Mouse (Mus musculus): ENCODE measurements around the gene Nthl1.

Nthl1 gene

GRCm38 (mm10) chr17:24632167-24632812 is at the start of gene Nthl1, which contains the start of gene Tsc2:
Nthl1 (plus strand) TSS chr17:24632680.
Tsc2 (minus strand) TSS chr17:24632630.
- peak; percentile 83 to 90 for DNase-seq

DNA sequence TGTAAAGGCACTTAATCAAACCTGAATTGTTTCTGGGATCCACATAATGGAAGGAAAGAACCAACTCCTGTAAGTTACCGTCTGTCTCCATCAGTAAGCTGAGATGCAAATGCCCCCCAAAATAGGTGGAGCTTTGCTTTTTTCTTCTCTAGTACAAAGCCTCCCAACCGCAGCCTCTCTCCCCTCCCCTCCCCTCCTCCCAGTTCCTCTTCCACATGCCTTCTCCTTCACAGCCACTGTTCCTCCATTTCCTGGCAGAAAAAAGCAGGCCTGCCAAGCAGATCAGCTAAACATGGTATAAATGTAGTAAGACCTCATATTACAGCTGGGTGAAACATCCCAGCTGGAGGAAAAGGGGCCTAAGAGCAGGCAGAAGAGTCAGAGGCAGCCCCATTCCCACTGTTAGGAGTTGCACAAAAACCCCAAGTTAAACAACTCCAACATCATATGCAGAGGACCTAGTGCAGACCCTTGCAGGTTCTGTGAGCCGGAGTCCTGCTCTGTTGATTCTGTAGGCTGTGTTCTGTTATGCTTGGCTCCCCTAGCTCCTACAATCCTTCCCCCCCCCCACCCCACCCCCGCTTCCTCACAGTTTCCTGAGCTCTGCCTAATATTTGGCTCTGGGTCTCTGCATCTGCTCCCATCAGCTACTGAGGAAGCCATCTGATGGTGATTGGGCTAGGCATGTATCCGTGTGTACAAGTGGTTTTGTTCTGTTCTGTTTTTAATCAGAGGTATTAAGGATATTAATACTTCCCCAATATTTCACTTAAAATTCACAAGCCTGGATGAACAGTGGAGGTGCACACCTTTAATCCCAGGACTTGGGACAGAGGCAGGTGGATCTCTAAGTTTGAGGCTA is 48.6 kb upstream of the Nthl1 start:
- no peak for DNase-seq

GRCm38 (mm10) chr17:24584520-24584919 is 48.0 kb upstream of the Nthl1 start:
- no peak for DNase-seq

GRCm38 (mm10) chr17:24586532-24586931 is 45.9 kb upstream of the Nthl1 start:
- DNase-seq, result no peak

DNA sequence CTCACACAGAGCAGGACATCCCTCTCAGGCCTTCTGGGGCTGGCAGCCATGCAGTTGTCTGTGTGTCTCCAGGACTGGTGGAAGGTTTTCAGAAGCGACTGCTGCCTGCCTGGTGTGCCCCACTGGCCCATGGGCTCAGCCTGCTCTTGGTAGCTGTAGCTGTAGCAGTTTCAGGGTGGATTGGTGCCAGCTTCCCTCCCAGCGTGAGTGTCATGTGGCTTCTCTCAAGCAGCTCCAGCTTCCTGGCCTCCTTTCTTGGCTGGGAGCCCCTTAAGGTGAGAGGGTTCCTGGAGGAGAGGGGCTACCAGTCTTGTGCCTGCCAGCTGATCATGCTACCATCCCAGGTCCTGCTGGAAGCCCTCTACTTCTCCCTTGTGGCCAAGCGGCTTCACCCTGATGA is 41.5 kb upstream of the Nthl1 start:
- DNase-seq, result no peak

- no peak for DNase-seq
Observed at GRCm38 (mm10) chr17:24591695-24592094, 40.8 kb upstream of the Nthl1 start.

DNA sequence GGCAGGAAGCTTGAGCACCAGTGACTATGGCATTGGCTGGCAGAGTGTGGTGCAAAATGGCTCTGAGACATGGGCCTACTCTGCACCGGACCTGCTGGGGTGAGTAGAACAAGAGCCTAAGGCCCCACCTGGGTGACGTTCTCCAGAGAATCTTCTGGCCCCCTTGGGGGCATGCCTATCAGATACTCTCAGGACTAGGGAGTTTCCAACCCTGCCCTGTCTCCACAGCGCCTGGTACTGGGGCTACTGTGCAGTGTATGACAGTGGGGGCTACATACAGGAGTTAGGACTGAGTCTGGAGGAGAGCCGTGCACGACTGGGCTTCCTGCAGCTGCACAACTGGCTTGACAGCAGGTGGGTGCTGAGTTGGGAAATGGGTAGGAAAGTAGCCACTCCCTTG is 39.2 kb upstream of the Nthl1 start:
- no peak for DNase-seq

GRCm38 (mm10) chr17:24593992-24594890 is 38.2 kb upstream of the Nthl1 start:
- DNase-seq, result no peak

GRCm38 (mm10) chr17:24595126-24596072 is 37.1 kb upstream of the Nthl1 start:
- no peak for DNase-seq

DNA sequence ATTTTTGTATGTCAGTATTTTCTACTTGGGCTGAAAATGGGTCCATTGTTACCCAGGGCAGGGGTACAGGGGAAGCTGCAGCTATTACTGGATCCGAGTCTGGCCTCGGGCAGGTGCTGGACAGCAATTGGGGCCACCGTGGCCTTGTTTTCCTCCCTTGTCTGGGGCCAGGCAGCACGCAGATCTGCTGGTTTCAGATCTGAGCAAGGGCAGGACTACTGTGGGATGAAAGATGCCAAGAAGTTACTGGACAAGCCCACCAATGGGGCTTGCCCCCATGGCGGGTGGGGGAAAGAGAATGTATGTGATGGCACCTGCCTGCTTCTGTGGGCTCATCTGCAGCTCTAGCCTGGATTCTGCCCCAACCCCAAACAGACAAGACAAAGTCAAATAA is 36.4 kb upstream of the Nthl1 start:
- no peak for DNase-seq

- DNase-seq, result no peak
Observed at GRCm38 (mm10) chr17:24596471-24597183, 35.9 kb upstream of the Nthl1 start.

GRCm38 (mm10) chr17:24597989-24598388 is 34.5 kb upstream of the Nthl1 start:
- no peak for DNase-seq

DNA sequence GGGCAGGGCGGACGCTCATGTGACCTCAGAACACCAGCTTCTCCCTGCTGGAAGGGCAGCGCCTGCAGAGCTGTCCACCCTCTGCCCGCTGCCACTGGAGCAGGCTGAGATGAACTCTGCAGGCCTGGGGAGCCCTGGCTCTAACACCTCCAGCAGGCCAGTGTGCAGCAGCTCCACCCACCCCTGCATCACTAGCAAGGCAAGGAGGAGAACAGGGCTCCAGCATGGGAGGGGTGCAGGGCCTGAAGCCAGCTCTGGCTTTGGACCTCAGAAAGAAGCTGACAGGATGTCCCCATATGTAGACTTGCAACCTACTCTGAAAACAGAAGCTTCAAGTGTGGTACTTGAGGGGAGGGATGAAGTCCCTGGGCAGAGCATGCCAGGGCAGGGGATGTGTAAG is 32.0 kb upstream of the Nthl1 start:
- no peak for DNase-seq

GRCm38 (mm10) chr17:24603961-24604360 is 28.5 kb upstream of the Nthl1 start:
- no peak for DNase-seq

DNA sequence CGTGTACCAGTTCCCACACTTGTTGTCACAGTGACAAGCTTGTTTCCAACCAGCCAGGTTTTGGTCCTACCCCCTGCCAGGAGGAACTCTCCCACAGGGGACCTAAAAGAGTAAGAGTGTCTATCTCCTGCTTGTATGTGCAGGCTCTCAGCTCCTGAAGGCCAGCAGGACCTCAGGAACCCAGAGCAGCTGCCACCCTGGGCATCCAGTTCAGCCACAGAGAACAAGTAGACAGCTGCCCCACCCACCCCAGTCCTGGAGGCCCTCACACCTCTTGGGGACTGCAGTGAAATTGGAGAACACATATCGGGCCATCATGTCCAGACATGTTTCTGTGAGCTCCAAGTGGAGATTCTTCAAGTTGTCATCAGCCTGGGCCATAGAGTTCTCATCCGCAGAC is 27.9 kb upstream of the Nthl1 start:
- no peak for DNase-seq

DNA sequence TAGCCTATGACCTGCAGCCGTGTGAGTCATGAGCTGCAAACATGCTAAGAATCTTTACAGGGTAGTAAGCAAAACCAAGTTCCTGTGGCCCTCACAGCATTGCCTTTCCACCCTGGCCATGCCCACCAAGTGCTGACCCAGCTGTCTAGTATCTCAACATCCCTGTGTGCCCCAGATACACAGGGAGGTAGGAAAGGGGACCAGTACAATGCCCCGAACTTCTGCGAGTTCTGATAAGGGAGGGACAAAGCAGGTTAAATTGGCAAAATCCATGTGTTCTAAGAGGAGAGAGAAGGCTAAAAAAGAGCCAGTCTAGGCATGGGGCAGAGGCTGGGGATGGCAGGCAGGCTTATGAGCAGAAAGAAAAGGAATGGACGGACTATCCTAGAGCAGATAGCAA is 24.1 kb upstream of the Nthl1 start:
- no peak for DNase-seq

DNA sequence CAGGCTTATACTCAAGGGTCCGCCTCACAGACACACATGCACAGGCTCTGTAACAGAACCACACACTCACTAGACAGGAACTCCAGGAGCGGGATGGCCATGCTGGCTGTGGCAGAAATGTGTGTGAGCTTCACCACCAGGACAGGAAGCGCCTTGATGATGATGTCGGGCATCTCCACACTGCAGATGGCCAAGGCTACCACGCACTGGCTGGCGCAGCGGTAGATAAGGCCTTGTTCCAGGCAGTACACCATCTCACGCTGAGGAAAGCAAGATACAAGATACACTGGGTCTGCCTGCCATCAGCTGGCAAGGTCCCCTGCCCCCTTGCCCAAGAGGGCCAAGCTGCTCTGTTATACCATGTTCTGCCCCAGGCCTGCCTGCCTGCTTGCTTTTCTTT is 23.6 kb upstream of the Nthl1 start:
- DNase-seq, result no peak

- DNase-seq, result no peak
Observed at GRCm38 (mm10) chr17:24610711-24611110, 21.8 kb upstream of the Nthl1 start.

GRCm38 (mm10) chr17:24617561-24618194 is 14.8 kb upstream of the Nthl1 start:
- DNase-seq, result no peak

DNA sequence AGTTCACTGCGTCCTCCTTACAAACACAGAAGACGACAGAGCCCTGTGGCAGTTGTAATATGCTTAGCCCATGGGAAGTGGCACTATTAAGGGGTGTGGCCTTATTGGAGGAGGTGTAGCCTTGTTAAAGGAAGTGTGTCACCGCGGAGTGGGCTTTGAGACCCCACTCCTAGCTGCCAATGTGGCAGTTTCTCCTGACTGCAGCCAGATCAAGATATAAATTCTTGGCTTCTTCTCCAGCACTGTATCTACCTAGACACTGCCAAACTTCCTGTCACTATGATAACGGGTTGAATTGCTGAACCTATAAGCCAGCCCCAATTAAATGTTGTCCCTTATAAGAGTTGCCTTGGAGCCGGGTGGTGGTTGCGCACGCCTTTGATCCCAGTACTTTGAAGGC is 7.0 kb upstream of the Nthl1 start:
- DNase-seq, result no peak

GRCm38 (mm10) chr17:24628646-24629045 is 3.8 kb upstream of the Nthl1 start:
- peak; percentile 32 to 42 for DNase-seq

Measured in thymus, adult 18-20 months (tissue).